Comparison of ENCODE assay signal across 9 mouse cellular contexts in genomic region chr11:84069034-84069370, GRCm38 (mm10). TPM values are rescaled to one million over a fixed set of nuclear protein-coding genes. Genes with fewer than 3 reads are reported as not detected.
DNase-seq lines count a peak whose midpoint lies in the region; ATAC-seq and TF ChIP-seq lines count a peak whose summit lies in the region.
"Had no signal": no experiment of that assay in that cellular context is flagged by ENCODE, and none has a peak within 500 bp of the region (broad histone marks: within the 10 kb centered on the region; RNA-seq: fewer than 3 reads in every experiment).

Gene Dusp14 (minus strand): TSS chr11:84069261.

- H3K4me2 ChIP-seq in heart, embryonic 13.5 days: peak within 1 kb of the TSS; percentile 82
- peak within 1 kb of the TSS; percentile 92 for H3K4me2 ChIP-seq in hindbrain, postnatal 0 days (ENCODE audit: low read depth, low read length)
- H3K4me2 ChIP-seq in limb, embryonic 12.5 days: peak within 1 kb of the TSS; percentile 79
- H3K4me2 ChIP-seq in stomach, embryonic 15.5 days: peak within 1 kb of the TSS; percentile 68

- H3K36me3 ChIP-seq in heart, embryonic 13.5 days: no peaks in the 10 kb centered on the region
- no peaks in the 10 kb centered on the region for H3K36me3 ChIP-seq in C2C12 (ENCODE audit: control insufficient read depth, insufficient read depth)
- no peaks in the 10 kb centered on the region for H3K36me3 ChIP-seq in hindbrain, postnatal 0 days (ENCODE audit: insufficient read depth, low read length)
- H3K36me3 ChIP-seq in limb, embryonic 12.5 days: no peaks in the 10 kb centered on the region
- no peaks in the 10 kb centered on the region for H3K36me3 ChIP-seq in stomach, embryonic 15.5 days

- peaks cover 37% of the 10 kb centered on the region for H3K4me1 ChIP-seq in heart, embryonic 13.5 days
- peaks cover 11% of the 10 kb centered on the region; the same call in 1 of the 2 replicates for H3K4me1 ChIP-seq in hindbrain, postnatal 0 days (ENCODE audit: insufficient read depth, low read length)
- peaks cover 26% of the 10 kb centered on the region for H3K4me1 ChIP-seq in limb, embryonic 12.5 days (replicated peaks)
- peaks cover 15% of the 10 kb centered on the region; the same call in 1 of the 2 replicates for H3K4me1 ChIP-seq in stomach, embryonic 15.5 days

- peaks cover 27% of the 10 kb centered on the region for H3K79me2 ChIP-seq in C2C12 (ENCODE audit: control insufficient read depth, insufficient read depth)

- H3K4me3 ChIP-seq in heart, embryonic 13.5 days: peak within 1 kb of the TSS; percentile 64
- H3K4me3 ChIP-seq in C2C12 (ENCODE audit: insufficient read depth, poor library complexity, severe bottlenecking): peak within 1 kb of the TSS; percentile 56
- peak within 1 kb of the TSS; percentile 71 for H3K4me3 ChIP-seq in hindbrain, postnatal 0 days (ENCODE audit: low read length)
- peak within 1 kb of the TSS; percentile 73 for H3K4me3 ChIP-seq in limb, embryonic 12.5 days (replicated peaks)
- peak within 1 kb of the TSS; percentile 56 for H3K4me3 ChIP-seq in stomach, embryonic 15.5 days (replicated peaks)

- TF ChIP-seq CTCF in C2C12 (IDR thresholded peaks at IDR 0.05; ENCODE audit: control insufficient read depth, insufficient read depth, insufficient read length): no peak
- no peak for TF ChIP-seq CTCF in hindbrain, postnatal 0 days (IDR thresholded peaks at IDR 0.05; ENCODE audit: low read depth)

- no peaks in the 10 kb centered on the region for H3K9me3 ChIP-seq in heart, embryonic 13.5 days
- no peaks in the 10 kb centered on the region for H3K9me3 ChIP-seq in hindbrain, postnatal 0 days (ENCODE audit: low read length)
- no peaks in the 10 kb centered on the region for H3K9me3 ChIP-seq in limb, embryonic 12.5 days
- no peaks in the 10 kb centered on the region for H3K9me3 ChIP-seq in stomach, embryonic 15.5 days

- intact Hi-C loops in heart, postnatal 14 days (cut with DNase I): no loop called here

- WGBS in heart, embryonic 13.5 days: 14% methylated on average over 11 of the region's 11 CpGs
- WGBS in hindbrain, postnatal 0 days: 13% methylated on average over 11 of the region's 11 CpGs
- 11% methylated on average over 11 of the region's 11 CpGs for WGBS in limb, embryonic 12.5 days
- WGBS in stomach, embryonic 15.5 days: 13% methylated on average over 11 of the region's 11 CpGs

- peak within 1 kb of the TSS; percentile 97 for H3ac ChIP-seq in C2C12 (ENCODE audit: control insufficient read depth, insufficient read length, low read depth)

- no peak for DNase-seq in heart, postnatal 14 days
- DNase-seq in brain, adult 2 months (ENCODE audit: low read depth, low spot score): peak; percentile 77
- no peak for DNase-seq in hindbrain, postnatal 0 days (ENCODE audit: low spot score)

- peaks cover 10% of the 10 kb centered on the region for H3K79me3 ChIP-seq in C2C12 (ENCODE audit: low read depth)

- H3K9ac ChIP-seq in heart, embryonic 13.5 days: peak within 1 kb of the TSS; percentile 83
- H3K9ac ChIP-seq in hindbrain, postnatal 0 days (replicated peaks; ENCODE audit: low read length): peak within 1 kb of the TSS; percentile 57
- peak within 1 kb of the TSS; percentile 73 for H3K9ac ChIP-seq in limb, embryonic 12.5 days (replicated peaks)
- peak within 1 kb of the TSS; percentile 65; the same call in 1 of the 2 replicates for H3K9ac ChIP-seq in stomach, embryonic 15.5 days

- no peak within 1 kb of the TSS for H3K27ac ChIP-seq in heart, embryonic 13.5 days (replicated peaks)
- 0 out of 2 replicates have a peak within 1 kb of the TSS, but pooled peaks have one; percentile 22 for H3K27ac ChIP-seq in hindbrain, postnatal 0 days
- no peak within 1 kb of the TSS for H3K27ac ChIP-seq in limb, embryonic 12.5 days
- H3K27ac ChIP-seq in stomach, embryonic 15.5 days: peak within 1 kb of the TSS; percentile 33; the same call in 1 of the 2 replicates

- H3K27me3 ChIP-seq in heart, embryonic 13.5 days (replicated peaks): peaks cover 51% of the 10 kb centered on the region
- H3K27me3 ChIP-seq in C2C12 (ENCODE audit: control insufficient read depth, insufficient read depth, insufficient read length): no peaks in the 10 kb centered on the region
- H3K27me3 ChIP-seq in hindbrain, postnatal 0 days (ENCODE audit: insufficient read depth, low read length): no peaks in the 10 kb centered on the region
- peaks cover 48% of the 10 kb centered on the region for H3K27me3 ChIP-seq in limb, embryonic 12.5 days
- no peaks in the 10 kb centered on the region; the same call in 1 of the 2 replicates for H3K27me3 ChIP-seq in stomach, embryonic 15.5 days (replicated peaks)

- no peak for ATAC-seq in heart, embryonic 13.5 days (ENCODE audit: extremely low read depth, insufficient number of reproducible peaks, low FRiP score, low TSS enrichment)
- ATAC-seq in hindbrain, postnatal 0 days: no peak
- no peak for ATAC-seq in limb, embryonic 12.5 days (ENCODE audit: insufficient number of reproducible peaks, insufficient read depth, low FRiP score, low TSS enrichment, low read depth)
- ATAC-seq in stomach, embryonic 15.5 days (ENCODE audit: insufficient read depth, low FRiP score, low read depth): no peak
- no peak; the same call in 1 of the 2 replicates for ATAC-seq in monocyte, adult 5-6 weeks (replicated peaks; ENCODE audit: insufficient number of reproducible peaks, low FRiP score, low TSS enrichment, poor library complexity, severe bottlenecking)

TF ChIP-seq in C2C12, 6 proteins besides CTCF, POLR2A, EP300 and RAD21:
- no peak for TF ChIP-seq MYOD1 (IDR thresholded peaks at IDR 0.05; ENCODE audit: control insufficient read depth, insufficient read length, low read depth)
- no peak for TF ChIP-seq MYOG (IDR thresholded peaks at IDR 0.05; ENCODE audit: control insufficient read depth, extremely low read depth, insufficient read length)
- no peak for TF ChIP-seq CEBPB (IDR thresholded peaks at IDR 0.05; ENCODE audit: low read depth)
- TF ChIP-seq USF1 (IDR thresholded peaks at IDR 0.05; ENCODE audit: low read depth): no peak
- no peak for TF ChIP-seq MAX (IDR thresholded peaks at IDR 0.05)
- no peak for TF ChIP-seq FOSL1 (IDR thresholded peaks at IDR 0.05; ENCODE audit: insufficient read depth, low read length, poor library complexity, severe bottlenecking)

RNA-seq across cellular contexts. Expression of gene Dusp14, which starts in this region (rescaled TPM):
- polyA plus RNA-seq in heart, embryonic 13.5 days (2015; fragmentation: Nextera tagmentation; extraction: Ambion mirVana): 5.1 and 6.6 TPM in 2 replicates
- total RNA-seq in heart, postnatal 14 days (2021): under 1 TPM; 0.69 to 0.76 TPM
- 25.4 TPM for polyA plus RNA-seq in C2C12 (2012; fragmentation: generic; extraction: Trizol)
- total RNA-seq in hindbrain, postnatal 0 days (2014; rRNA removed): 8.8 and 16.1 TPM in 2 replicates
- polyA plus RNA-seq in hindbrain, postnatal 0 days (2015; fragmentation: Nextera tagmentation; extraction: Ambion mirVana): 12.6 and 15.4 TPM in 2 replicates
- polyA plus RNA-seq in limb, embryonic 12.5 days (2016; fragmentation: Nextera tagmentation; extraction: Ambion mirVana): 9.6 TPM in 2 replicates
- 13.5 and 19.5 TPM in 2 replicates for polyA plus RNA-seq in stomach, embryonic 15.5 days (2015; fragmentation: Nextera tagmentation; extraction: Ambion mirVana)
- total RNA-seq in monocyte, adult 5-6 weeks (2017): 0.76 to 1.6 TPM in 2 of 3 replicates, not detected in the other
- total RNA-seq: common myeloid progenitor, adult 5-6 weeks had no signal

Comparison
In these comparisons a context has a peak if more than half of its experiments do, and no peak if none do; other contexts are left out.
1. H3K27ac ChIP-seq: peak in hindbrain, postnatal 0 days (single experiment) and stomach, embryonic 15.5 days (single experiment); none in heart, embryonic 13.5 days (single experiment) and limb, embryonic 12.5 days (single experiment).
2. Peak in every context shown above with its lines, with median percentiles within 50 percentile points of each other: H3K4me2 ChIP-seq, H3K4me3 ChIP-seq and H3K9ac ChIP-seq.